Mouse (Mus musculus): ENCODE results near the gene Dmrta1. TPM values are rescaled to one million over a fixed set of nuclear protein-coding genes. Genes with fewer than 3 reads are reported as not detected.
"Not testable (repeated sequence)": the region's sequence is repeated elsewhere in the genome, so short reads cannot be mapped to it uniquely, and the experiment has no call there.

Dmrta1 gene
- under 1 TPM; 0.35 to 0.83 (median 0.56) TPM for total RNA-seq (2022)

DNA sequence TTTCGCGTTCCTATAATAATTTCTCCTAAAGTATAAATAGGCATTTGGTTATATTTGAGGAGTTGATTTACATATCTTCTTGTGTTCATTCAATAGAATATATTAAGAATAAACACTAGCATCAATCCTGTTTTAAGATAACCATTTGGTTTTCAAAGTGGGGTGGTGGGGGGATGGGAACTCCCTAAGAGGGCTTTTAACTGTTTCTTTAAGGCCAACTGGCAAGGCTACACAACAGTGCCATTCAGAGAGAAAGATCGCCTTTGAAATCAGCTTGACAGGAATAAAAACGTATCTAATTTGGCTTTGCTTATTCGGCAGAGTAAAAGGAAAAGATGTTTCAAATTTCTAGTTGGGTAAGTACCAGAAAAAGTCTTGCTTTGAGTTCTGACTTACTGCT lies at the start of gene Dmrta1:
Gene Dmrta1, plus strand, starts transcription at position 242 of the 400 bp plus-strand sequence.
- no peak for DNase-seq

DNA sequence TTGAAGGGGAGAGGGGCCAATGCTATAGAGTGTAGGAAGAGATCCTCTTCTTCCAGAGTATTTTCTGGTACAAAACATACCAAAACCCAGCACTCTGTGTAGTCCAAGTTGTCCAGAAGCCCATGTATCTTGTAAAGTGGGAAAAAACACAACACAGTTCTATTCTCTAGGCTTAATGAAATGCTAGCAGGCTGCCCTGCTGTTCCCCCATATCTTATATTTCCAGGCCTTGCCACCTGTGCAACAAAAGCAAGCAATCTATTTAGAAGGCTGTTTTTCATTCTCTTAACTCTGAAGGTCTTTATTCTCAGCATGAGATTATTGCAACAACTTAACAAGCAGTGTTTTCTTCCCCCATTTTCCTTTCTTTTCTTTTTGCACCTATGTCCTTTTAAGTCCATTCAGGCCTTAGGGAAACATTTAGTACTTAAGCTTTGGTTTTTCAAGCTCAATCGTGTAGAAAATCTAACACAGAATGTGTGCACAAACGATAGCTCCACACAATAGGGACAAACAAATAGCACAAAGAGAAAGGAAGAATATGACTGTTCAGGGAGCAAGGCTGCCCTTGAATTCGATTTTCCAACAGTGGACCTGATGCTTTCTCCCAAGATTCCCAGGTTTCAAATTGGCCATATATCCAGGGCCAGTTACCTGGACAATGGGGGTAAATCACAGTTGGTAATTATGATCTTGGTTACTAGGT lies 48.7 kb upstream of the Dmrta1 start:
- no peak for DNase-seq

DNA sequence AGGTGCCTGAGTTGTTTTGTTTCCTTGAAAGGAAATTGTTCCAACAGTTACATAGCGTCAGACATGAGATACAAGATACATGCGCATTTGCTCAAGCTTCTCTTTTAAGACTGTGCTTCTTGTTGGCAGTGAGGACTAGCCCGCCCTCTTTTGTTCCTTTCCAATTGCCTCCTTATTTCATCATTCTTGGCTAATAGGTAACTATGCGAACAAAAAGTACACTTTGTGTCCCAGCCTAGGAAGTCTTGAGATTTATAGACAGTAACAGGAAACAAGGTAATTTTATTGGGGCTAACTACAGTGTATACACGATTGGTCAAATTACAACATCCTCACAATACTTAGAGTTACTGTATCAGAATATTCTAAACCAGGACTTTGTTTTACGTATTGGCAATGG lies 47.7 kb upstream of the Dmrta1 start:
- DNase-seq = no peak

- DNase-seq = no peak
Measured at GRCm38 (mm10) chr4:89638651-89639050, 40.6 kb upstream of the Dmrta1 start.

DNA sequence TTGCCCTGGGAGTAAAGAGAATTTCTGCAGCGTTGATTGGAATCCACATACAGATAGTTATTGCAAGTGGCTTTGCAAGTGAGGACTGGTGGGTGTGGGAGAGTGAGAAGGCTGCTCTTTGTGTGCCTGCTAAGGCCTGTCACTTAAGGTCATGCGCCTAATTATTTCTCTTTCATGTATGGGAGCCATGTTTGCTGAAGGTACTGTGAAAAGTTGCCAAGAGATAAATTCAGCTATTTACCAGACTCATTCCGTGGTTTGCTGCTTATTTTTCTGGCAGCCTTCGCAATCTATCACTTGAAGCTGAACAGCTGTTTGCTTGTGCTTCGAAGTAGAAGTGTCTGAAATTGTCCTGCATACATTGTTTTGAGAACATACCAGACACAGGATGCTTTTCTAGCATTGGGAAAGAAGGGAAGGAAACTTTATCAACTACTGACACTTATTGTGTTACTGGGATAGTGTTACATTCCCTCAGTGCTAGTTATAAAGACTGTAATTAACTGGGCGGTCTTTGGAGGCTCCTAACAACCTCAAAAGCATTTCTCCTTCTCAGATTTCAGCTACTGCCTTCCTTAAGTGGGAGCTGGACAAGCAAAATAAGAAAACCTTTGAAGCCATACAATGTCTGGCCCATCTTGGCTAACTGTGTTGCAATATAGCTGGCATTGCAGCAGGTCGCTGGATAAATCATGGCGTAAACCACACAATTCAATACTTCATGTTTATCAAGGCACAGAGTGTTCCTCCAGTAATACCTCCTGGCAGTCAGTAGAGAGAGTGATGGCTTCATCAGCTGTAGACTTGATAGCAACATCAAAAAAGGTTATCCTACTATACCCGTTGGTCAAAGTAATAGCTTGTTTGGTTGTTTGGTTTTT lies 34.8 kb upstream of the Dmrta1 start:
- DNase-seq = no peak

GRCm38 (mm10) chr4:89650352-89651311 lies 28.6 kb upstream of the Dmrta1 start:
- DNase-seq = no peak

GRCm38 (mm10) chr4:89651312-89651686 lies 27.9 kb upstream of the Dmrta1 start:
- no peak for DNase-seq

- DNase-seq = no peak
Measured at GRCm38 (mm10) chr4:89651779-89652178, 27.5 kb upstream of the Dmrta1 start.

DNA sequence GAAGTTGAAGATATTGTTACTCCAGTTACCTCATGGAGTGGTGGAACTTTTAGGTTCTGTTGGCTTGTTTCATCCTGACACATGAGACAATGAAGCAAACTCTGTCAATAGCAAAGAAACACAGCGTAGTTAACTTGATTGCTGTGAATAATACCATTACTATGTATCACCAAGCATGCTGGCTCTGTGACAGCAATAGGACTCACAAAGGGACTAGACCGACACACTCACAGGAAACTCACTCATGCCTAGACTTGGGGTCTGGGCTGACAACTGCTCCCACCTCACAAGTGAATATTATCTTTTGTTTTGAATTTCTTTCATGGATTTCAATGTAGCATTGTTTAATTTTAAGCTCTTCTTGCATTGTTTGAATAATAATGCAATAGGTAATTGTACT lies 15.8 kb upstream of the Dmrta1 start:
- DNase-seq = no peak

GRCm38 (mm10) chr4:89674711-89675110 lies 4.5 kb upstream of the Dmrta1 start:
- no peak for DNase-seq

- DNase-seq = no peak
Measured at GRCm38 (mm10) chr4:89677903-89678302, 1.3 kb upstream of the Dmrta1 start.

- DNase-seq = no peak
Measured at GRCm38 (mm10) chr4:89678713-89679112, 523 bp upstream of the Dmrta1 start.

- peak; percentile 68 for DNase-seq
Measured at GRCm38 (mm10) chr4:89687961-89688803, 8.9 kb downstream of the Dmrta1 start.

GRCm38 (mm10) chr4:89688804-89689497 lies 9.7 kb downstream of the Dmrta1 start:
- no peak for DNase-seq

GRCm38 (mm10) chr4:89691936-89692335 lies 12.7 kb downstream of the Dmrta1 start:
- DNase-seq = no peak

DNA sequence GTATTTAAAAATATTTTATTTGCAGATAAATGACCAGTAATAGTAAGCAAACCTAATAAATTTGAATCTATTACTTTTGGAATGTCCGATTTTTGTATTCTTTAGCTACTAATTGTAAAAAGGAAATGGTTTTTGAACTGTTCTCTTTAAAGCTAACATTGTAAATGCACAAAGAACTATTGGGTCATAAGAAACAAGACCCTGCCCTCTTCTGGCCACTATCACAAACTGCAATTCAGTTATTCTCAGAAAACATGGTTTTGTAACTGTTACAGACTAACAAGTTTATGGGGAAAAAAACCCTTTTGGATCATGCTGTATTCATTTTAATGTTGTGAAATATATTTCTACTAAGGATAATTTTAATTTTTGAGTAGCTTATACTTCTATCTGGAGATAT lies 13.5 kb downstream of the Dmrta1 start:
- DNase-seq = no peak

DNA sequence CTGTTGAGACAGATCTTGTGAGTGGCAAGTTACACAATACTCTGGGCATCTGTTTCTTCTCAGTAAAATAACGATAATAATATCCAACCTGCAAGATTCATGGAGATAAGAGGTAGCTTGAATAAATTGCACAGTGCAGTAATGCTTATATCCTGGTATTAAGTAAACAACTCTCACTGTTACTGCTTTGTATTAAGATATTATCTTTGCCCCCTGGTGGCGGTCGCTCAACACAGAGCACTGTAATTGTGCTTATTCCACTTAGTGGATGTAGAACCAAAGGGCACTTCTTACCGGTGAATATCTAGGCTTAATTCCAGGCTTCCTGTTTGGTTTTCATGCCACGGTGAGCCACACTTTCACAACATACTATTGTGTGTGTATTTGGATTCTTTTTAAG lies 16.4 kb downstream of the Dmrta1 start:
- DNase-seq = no peak

- DNase-seq = no peak
Measured at GRCm38 (mm10) chr4:89697951-89698350, 18.7 kb downstream of the Dmrta1 start.

DNA sequence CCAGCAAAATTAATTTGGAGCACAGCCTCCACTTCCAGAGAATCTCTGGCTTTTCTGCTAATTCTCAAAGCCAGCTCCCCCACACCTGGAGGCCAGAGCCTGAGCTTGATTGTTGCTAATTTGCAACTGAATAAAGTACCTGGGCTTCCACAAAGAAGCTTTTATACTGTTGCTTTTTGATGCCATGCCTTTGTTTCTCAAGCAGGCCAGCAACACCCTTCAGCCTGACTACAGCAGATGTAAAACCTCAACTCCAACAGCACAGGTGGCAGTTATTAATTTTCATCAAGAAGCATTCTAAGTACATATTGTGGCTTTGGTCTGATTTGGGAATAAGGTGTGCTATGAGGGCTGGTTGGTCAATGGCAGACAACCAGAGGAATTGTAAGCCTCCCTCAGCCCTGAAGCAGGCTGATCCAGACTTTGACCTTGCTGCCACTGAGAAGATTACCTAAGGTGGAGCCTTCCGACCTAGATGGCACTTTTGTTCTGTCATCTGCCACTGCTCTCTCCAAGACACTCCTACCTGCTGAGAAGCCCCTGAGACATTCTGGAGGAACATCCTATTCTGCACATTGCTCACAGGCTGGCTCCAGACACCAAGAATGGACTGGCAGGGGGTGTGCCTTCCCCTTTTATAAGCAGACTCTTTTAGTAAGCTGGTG lies 44.4 kb downstream of the Dmrta1 start:
- DNase-seq = not testable (repeated sequence)
